Mouse (Mus musculus): ENCODE data around the gene Gdpd3.

The Gdpd3 gene

GRCm38 (mm10) chr7:126789141-126789540, 23.0 kb downstream of the Gdpd3 start:
- DNase-seq (ENCODE audit: low read depth) = no peak

GRCm38 (mm10) chr7:126791851-126792720, 26.0 kb downstream of the Gdpd3 start, which contains the start of gene Ppp4c:
Ppp4c (minus strand) TSS chr7:126792496.
- DNase-seq (ENCODE audit: low read depth) = peak; percentile 97

GRCm38 (mm10) chr7:126792721-126793443, 26.7 kb downstream of the Gdpd3 start:
- DNase-seq (ENCODE audit: low read depth) = no peak

- no peak for DNase-seq (ENCODE audit: low read depth)
Measured at GRCm38 (mm10) chr7:126793456-126794270, 27.5 kb downstream of the Gdpd3 start.

GRCm38 (mm10) chr7:126794271-126794605, 28.1 kb downstream of the Gdpd3 start:
- DNase-seq (ENCODE audit: low read depth) = no peak

GRCm38 (mm10) chr7:126795387-126796317, 29.5 kb downstream of the Gdpd3 start:
- DNase-seq (ENCODE audit: low read depth) = no peak

- no peak for DNase-seq (ENCODE audit: low read depth)
Measured at GRCm38 (mm10) chr7:126796350-126796932, 30.3 kb downstream of the Gdpd3 start.

- DNase-seq (ENCODE audit: low read depth) = no peak
Measured at GRCm38 (mm10) chr7:126797411-126798126, 31.4 kb downstream of the Gdpd3 start, which contains the start of gene Fam57b. Fam57b (plus strand) TSS chr7:126797668.

- DNase-seq (ENCODE audit: low read depth) = no peak
Measured at GRCm38 (mm10) chr7:126798127-126799049, 32.3 kb downstream of the Gdpd3 start.

GRCm38 (mm10) chr7:126799050-126799467, 32.9 kb downstream of the Gdpd3 start:
- peak; percentile 97 for DNase-seq (ENCODE audit: low read depth)

- DNase-seq (ENCODE audit: low read depth) = peak; percentile 70
Measured at GRCm38 (mm10) chr7:126799468-126800268, 33.5 kb downstream of the Gdpd3 start.

- DNase-seq (ENCODE audit: low read depth) = no peak
Measured at GRCm38 (mm10) chr7:126800269-126801056, 34.3 kb downstream of the Gdpd3 start.

- DNase-seq (ENCODE audit: low read depth) = no peak
Measured at GRCm38 (mm10) chr7:126801057-126801422, 34.9 kb downstream of the Gdpd3 start.

- DNase-seq (ENCODE audit: low read depth) = no peak
Measured at GRCm38 (mm10) chr7:126802134-126802889, 36.2 kb downstream of the Gdpd3 start.

GRCm38 (mm10) chr7:126803181-126803580, 37.0 kb downstream of the Gdpd3 start:
- no peak for DNase-seq (ENCODE audit: low read depth)

- no peak for DNase-seq (ENCODE audit: low read depth)
Measured at GRCm38 (mm10) chr7:126803751-126804150, 37.6 kb downstream of the Gdpd3 start.

- DNase-seq (ENCODE audit: low read depth) = no peak
Measured at GRCm38 (mm10) chr7:126806956-126807355, 40.8 kb downstream of the Gdpd3 start.
